In genomic region chr1:23257306-23257895, GRCm38 (mm10) we compare ENCODE assay signal across 8 mouse cellular contexts.
DNase-seq lines count a peak whose midpoint lies in the region; ATAC-seq lines count a peak whose summit lies in the region.

No protein-coding gene starts in this region.

- H3K27ac ChIP-seq in lung, embryonic 15.5 days: peak overlapping the region; percentile 92
- H3K27ac ChIP-seq in hindbrain, embryonic 15.5 days (replicated peaks): peak overlapping the region; percentile 90
- H3K27ac ChIP-seq in midbrain, embryonic 16.5 days (ENCODE audit: low read length): no peak overlapping the region; the same call in 1 of the 2 replicates

- peak; percentile 16 for DNase-seq in adrenal gland, postnatal 14 days
- no peak for DNase-seq in adrenal gland, adult 8-10 months
- no peak for DNase-seq in lung, postnatal 10 days
- DNase-seq in natural killer cell, adult 2 months (ENCODE audit: low spot score in 2 of 2): no peak
- no peak for DNase-seq in adipocyte (ENCODE audit: low spot score)

- H3K9me3 ChIP-seq in lung, embryonic 15.5 days: no peaks in the 10 kb centered on the region
- no peaks in the 10 kb centered on the region for H3K9me3 ChIP-seq in hindbrain, embryonic 15.5 days
- no peaks in the 10 kb centered on the region for H3K9me3 ChIP-seq in midbrain, embryonic 16.5 days (replicated peaks; ENCODE audit: control insufficient read depth, low read length, poor library complexity, severe bottlenecking)

- no peaks in the 10 kb centered on the region for H3K36me3 ChIP-seq in lung, embryonic 15.5 days
- no peaks in the 10 kb centered on the region for H3K36me3 ChIP-seq in hindbrain, embryonic 15.5 days
- no peaks in the 10 kb centered on the region for H3K36me3 ChIP-seq in midbrain, embryonic 16.5 days (ENCODE audit: control insufficient read depth, insufficient read depth, low read length)

- no peak for ATAC-seq in lung, embryonic 15.5 days (ENCODE audit: borderline replicate concordance, extremely low read depth, low FRiP score, low TSS enrichment)
- no peak for ATAC-seq in hindbrain, embryonic 15.5 days (ENCODE audit: low FRiP score, low read depth)
- no peak for ATAC-seq in midbrain, embryonic 16.5 days

- peak overlapping the region; percentile 78 for H3K4me3 ChIP-seq in lung, embryonic 15.5 days
- peak overlapping the region; percentile 73 for H3K4me3 ChIP-seq in hindbrain, embryonic 15.5 days
- peak overlapping the region; percentile 70 for H3K4me3 ChIP-seq in midbrain, embryonic 16.5 days (ENCODE audit: low read depth, low read length)

- peaks cover 21% of the 10 kb centered on the region for H3K4me1 ChIP-seq in lung, embryonic 15.5 days
- peaks cover 18% of the 10 kb centered on the region; the same call in 1 of the 2 replicates for H3K4me1 ChIP-seq in hindbrain, embryonic 15.5 days (replicated peaks)
- H3K4me1 ChIP-seq in midbrain, embryonic 16.5 days (ENCODE audit: control insufficient read depth, insufficient read depth, low read length): peaks cover 14% of the 10 kb centered on the region

- 10% methylated on average over 10 of the region's 10 CpGs for WGBS in lung, embryonic 15.5 days
- 20% methylated on average over 10 of the region's 10 CpGs for WGBS in hindbrain, embryonic 15.5 days
- WGBS in midbrain, embryonic 16.5 days: 15% methylated on average over 10 of the region's 10 CpGs

- H3K4me2 ChIP-seq in lung, embryonic 15.5 days: peak overlapping the region; percentile 73
- H3K4me2 ChIP-seq in hindbrain, embryonic 15.5 days: peak overlapping the region; percentile 85
- peak overlapping the region; percentile 97 for H3K4me2 ChIP-seq in midbrain, embryonic 16.5 days (ENCODE audit: low read length)

- H3K27me3 ChIP-seq in lung, embryonic 15.5 days: no peaks in the 10 kb centered on the region
- H3K27me3 ChIP-seq in hindbrain, embryonic 15.5 days: no peaks in the 10 kb centered on the region
- no peaks in the 10 kb centered on the region for H3K27me3 ChIP-seq in midbrain, embryonic 16.5 days (ENCODE audit: control insufficient read depth, insufficient read depth, low read depth, low read length)

- H3K9ac ChIP-seq in lung, embryonic 15.5 days: peak overlapping the region; percentile 86
- H3K9ac ChIP-seq in hindbrain, embryonic 15.5 days: peak overlapping the region; percentile 61
- H3K9ac ChIP-seq in midbrain, embryonic 16.5 days (ENCODE audit: low read depth, low read length): peak overlapping the region; percentile 74
